Mouse (Mus musculus) sigmoid colon, adult 10 weeks (tissue): Measurements from ENCODE around the gene Shroom2. TPM values are rescaled to one million over a fixed set of nuclear protein-coding genes. Genes with fewer than 3 reads are reported as not detected.

ENCODE experiments used
- polyA plus RNA-seq: library from polyadenylated mRNA; stranded (reverse); fragments of 350-450 nt; fragmentation: Illumina TruSeq; extraction: RNeasy Lipid Tissue Mini Kit (QIAGEN cat#74804); gene quantifications from one replicate; pipeline ENCODE4 v1.2.3, GENCODE M21; 2014; ENCODE audit warnings: low read depth, low replicate concordance

The Shroom2 gene
- polyA plus RNA-seq = 25.4 TPM

DNA sequence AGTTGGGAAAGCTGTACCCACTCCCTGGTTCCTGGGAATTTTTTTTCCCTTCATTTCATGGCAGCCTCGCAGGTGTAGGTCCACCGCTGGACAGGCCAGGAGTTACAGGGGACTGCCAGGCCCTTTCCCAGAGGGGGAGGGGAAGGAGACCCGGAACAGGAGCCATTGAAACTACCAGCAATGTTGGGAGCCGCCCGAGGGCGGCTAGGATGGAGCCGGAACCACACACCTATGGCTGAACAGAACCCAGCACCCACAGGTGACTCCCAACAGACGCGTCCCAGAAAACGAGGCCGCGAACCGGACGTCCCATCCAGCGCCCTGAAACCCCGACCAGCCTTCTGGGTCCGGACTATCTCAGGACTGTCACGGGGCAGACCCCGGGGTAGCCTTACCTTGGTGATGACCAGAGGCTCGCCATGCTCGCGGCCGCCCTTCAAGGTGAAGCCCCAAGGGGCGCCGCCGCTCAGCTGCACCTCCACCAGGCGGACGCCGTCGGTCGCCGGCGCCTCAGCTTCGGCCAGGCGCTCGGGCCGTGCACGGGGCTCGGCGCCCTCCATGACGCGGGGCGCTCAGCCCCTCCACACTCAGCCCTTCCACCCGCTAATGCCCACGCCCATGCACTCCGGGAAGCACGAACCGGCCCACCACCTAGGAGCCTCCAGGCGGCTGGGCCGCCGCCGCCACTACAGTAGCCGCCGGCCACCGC is at the start of gene Shroom2:
Gene Shroom2, minus strand, starts transcription at position 575 of the 709 bp plus-strand sequence.

DNA sequence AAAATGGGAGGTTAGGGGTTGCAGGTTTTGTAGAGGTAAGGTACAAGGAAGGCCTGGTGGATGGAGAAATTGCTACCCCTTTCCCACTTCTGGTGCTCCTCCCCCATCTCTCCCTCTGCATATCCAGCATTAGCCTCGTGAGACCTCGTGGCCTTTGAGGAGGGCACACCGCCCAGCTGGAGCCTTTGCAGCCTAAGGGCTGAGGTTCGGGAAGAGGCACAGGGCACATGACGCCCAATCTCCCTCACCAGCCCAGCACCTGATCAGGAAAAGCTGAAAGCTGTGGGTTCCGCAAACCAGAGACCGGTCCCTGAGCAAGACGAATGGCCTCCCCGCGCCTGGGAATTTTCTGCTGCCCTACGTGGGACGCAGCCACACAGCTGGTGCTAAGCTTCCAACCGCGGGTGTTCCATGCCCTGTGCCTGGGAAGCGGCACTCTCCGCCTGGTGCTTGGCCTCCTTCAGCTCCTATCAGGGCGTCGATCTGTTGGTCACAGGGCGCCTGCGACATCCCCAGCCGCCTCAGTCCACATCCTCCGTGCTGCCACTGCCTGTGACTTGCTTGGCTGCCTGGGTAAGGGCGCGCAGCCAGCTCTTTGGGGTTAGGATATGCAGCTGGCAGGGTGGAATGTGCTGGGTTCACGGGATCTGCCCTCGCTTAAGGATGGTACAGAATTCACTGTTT is 12.6 kb upstream of the Shroom2 start, which contains the start of gene Gpr143:
Gene Gpr143, plus strand, starts transcription at position 202 of the 684 bp plus-strand sequence.

DNA sequence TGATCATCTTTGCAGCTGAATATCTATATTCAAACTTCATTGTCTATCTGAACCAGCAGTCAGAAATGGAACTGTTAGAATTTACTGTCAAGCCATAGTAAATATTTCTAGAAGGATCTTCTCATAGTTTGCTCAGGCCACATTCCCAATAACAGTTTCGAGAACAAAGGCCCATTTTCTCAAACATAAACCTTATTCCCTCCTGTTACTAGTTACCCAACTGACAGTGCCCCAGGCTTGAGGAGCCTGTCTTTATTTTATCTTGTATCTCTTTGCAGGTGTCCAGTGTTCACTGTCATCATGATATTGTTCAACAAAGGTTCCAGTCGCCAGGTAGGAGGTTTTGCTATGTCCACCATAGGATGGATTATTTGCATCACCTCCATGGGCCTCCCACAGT is 206.2 kb downstream of the Shroom2 start, which contains the start of gene Cldn34a:
Gene Cldn34a, plus strand, starts transcription at position 301 of the 400 bp plus-strand sequence.

Other genes with a start within 250 kb of the Shroom2 start
- gene Cldn34a, start 206.1 kb downstream of the Shroom2 start, polyA plus RNA-seq = not detected
- not detected for gene Gpr143, start 12.5 kb upstream of the Shroom2 start, polyA plus RNA-seq
- gene Usp51, start 237.0 kb upstream of the Shroom2 start, polyA plus RNA-seq = 0.32 TPM